Mouse (Mus musculus) midbrain, embryonic 11.5 days (tissue): ENCODE results near the gene Mknk1. TPM values are rescaled to one million over a fixed set of nuclear protein-coding genes. Genes with fewer than 3 reads are reported as not detected.

ENCODE experiments used
- ATAC-seq: fragments of 200-750 bp; cut with Nextera tagmentation; 2 replicates; pipeline ENCODE4 v1.8.0; 2017; ENCODE audit warnings: moderate TSS enrichment, moderate library complexity; ENCODE audit not compliant: low FRiP score
- DNase-seq: peaks from one replicate; pipeline ENCODE4 v3.0.0; 2015; ENCODE audit warnings: low spot score; ENCODE audit errors: missing footprints
- H3K27ac ChIP-seq: fragments of 300-500 bp; sonication (generic); 2 replicates; pipeline ENCODE4 v1.5.1; 2014; ENCODE audit warnings: low read depth, low read length
- H3K27me3 ChIP-seq: fragments of 300-500 bp; sonication (generic); 2 replicates; pipeline ENCODE4 v1.6.1; 2014; ENCODE audit warnings: mild to moderate bottlenecking, low read length, moderate library complexity, mixed read lengths; ENCODE audit not compliant: control insufficient read depth, insufficient read depth
- H3K36me3 ChIP-seq: fragments of 300-500 bp; sonication (generic); 2 replicates; pipeline ENCODE4 v1.6.1; 2014; ENCODE audit warnings: mild to moderate bottlenecking, low read length, moderate library complexity, mixed read lengths; ENCODE audit not compliant: control insufficient read depth, insufficient read depth
- H3K4me1 ChIP-seq: fragments of 300-500 bp; sonication (generic); 2 replicates; pipeline ENCODE4 v1.6.1; 2014; ENCODE audit warnings: low read length; ENCODE audit not compliant: control insufficient read depth, insufficient read depth
- H3K4me2 ChIP-seq: fragments of 300-500 bp; sonication (generic); 2 replicates; pipeline ENCODE4 v1.6.1; 2014; ENCODE audit warnings: mild to moderate bottlenecking, moderate library complexity
- H3K4me3 ChIP-seq: fragments of 300-500 bp; sonication (generic); 2 replicates; pipeline ENCODE4 v1.5.1; 2014; ENCODE audit warnings: low read depth, low read length
- H3K9ac ChIP-seq: fragments of 300-500 bp; sonication (generic); 2 replicates; pipeline ENCODE4 v1.6.1; 2014; ENCODE audit warnings: low read length
- H3K9me3 ChIP-seq: fragments of 300-500 bp; sonication (generic); 2 replicates; pipeline ENCODE4 v1.6.1; 2016; ENCODE audit warnings: low read length; ENCODE audit not compliant: control insufficient read depth
- WGBS: fragments of 180-500 bp; shearing (Covaris S2); extraction: QIAGEN DNeasy Blood & Tissue Kit; methylation state at CpG from one replicate; pipeline ENCODE4 v1.1.7; 2014; 5-methylcytosine and 5-hydroxymethylcytosine counted together
- polyA plus RNA-seq: library from polyadenylated mRNA; unstranded; fragments of >200 nt; fragmentation: Nextera tagmentation; extraction: Ambion mirVana; gene quantifications from 2 replicates; pipeline ENCODE4 v1.2.1, GENCODE M21; 2014

The Mknk1 gene
- polyA plus RNA-seq, 1 experiment from 2014 or later, result 17.9 TPM

- Histone ChIP-seq H3K27me3 (peaks cover 24% of the 10 kb centered on the region), H3K9me3 (no peaks in the 10 kb centered on the region)
- peak; percentile 17; the same call in 1 of the 2 replicates for ATAC-seq
Measured at GRCm38 (mm10) chr4:115890066-115890465, 51.1 kb downstream of the Mknk1 start.

GRCm38 (mm10) chr4:115890553-115890952 is 51.6 kb downstream of the Mknk1 start, which contains the start of gene 6430628N08Rik:
Gene 6430628N08Rik, plus strand, starts transcription at chr4:115890665.
- H3K9me3 ChIP-seq, result no peaks in the 10 kb centered on the region
- H3K9ac ChIP-seq, result peak within 1 kb of the TSS; percentile 55
- DNase-seq (peak; percentile 92), ATAC-seq (peak; percentile 53; the same call in 1 of the 2 replicates)
- peaks cover 10% of the 10 kb centered on the region for H3K4me1 ChIP-seq
- peak within 1 kb of the TSS; percentile 27 for H3K4me3 ChIP-seq
- no peak within 1 kb of the TSS for H3K27ac ChIP-seq
- under 1% methylated on average over 31 of the region's 31 CpGs for WGBS
- H3K4me2 ChIP-seq, result peak within 1 kb of the TSS; percentile 62
- H3K27me3 ChIP-seq, result peaks cover 24% of the 10 kb centered on the region
- H3K36me3 ChIP-seq, result no peaks in the 10 kb centered on the region

More at GRCm38 (mm10) chr4:115890066-115890465, 51.1 kb downstream of the Mknk1 start:
- no peak overlapping the region for H3K27ac ChIP-seq
- H3K9ac ChIP-seq, result peak overlapping the region; percentile 55
- H3K36me3 ChIP-seq, result no peaks in the 10 kb centered on the region
- peak overlapping the region; percentile 27 for H3K4me3 ChIP-seq
- DNase-seq, result peak; percentile 85
- 12% methylated on average over 6 of the region's 6 CpGs for WGBS
- peaks cover 10% of the 10 kb centered on the region for H3K4me1 ChIP-seq
- H3K4me2 ChIP-seq, result peak overlapping the region; percentile 62

DNA sequence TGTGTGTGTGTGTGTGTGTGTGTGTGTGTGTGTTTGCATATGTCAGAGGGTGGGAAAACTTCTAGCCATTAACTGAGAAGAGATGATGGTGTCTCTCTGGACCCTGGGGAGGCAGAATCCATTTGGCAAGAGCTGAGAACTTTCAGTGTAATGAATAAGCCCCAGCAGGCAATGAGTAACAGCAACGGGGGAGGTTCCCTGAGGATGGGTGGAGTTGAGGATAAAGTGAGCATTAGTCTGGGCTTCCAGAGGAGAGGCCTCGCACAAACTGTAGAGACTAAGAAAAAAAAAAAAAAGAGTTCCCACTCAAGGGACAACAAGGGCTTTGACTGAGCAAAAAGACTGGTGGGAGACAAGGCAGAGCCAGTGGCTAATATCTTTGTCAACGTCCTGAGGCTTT is 55.3 kb downstream of the Mknk1 start:
- Histone ChIP-seq H3K27me3 (peaks cover 44% of the 10 kb centered on the region), H3K9me3 (no peaks in the 10 kb centered on the region), H3K36me3 (no peaks in the 10 kb centered on the region), H3K4me3 (no peak overlapping the region), H3K4me1 (peaks cover 20% of the 10 kb centered on the region), H3K9ac (no peak overlapping the region), H3K27ac (no peak overlapping the region), H3K4me2 (no peak overlapping the region)
- ATAC-seq (no peak), DNase-seq (no peak)
- WGBS, result 16% methylated on average over 3 of the region's 3 CpGs

DNA sequence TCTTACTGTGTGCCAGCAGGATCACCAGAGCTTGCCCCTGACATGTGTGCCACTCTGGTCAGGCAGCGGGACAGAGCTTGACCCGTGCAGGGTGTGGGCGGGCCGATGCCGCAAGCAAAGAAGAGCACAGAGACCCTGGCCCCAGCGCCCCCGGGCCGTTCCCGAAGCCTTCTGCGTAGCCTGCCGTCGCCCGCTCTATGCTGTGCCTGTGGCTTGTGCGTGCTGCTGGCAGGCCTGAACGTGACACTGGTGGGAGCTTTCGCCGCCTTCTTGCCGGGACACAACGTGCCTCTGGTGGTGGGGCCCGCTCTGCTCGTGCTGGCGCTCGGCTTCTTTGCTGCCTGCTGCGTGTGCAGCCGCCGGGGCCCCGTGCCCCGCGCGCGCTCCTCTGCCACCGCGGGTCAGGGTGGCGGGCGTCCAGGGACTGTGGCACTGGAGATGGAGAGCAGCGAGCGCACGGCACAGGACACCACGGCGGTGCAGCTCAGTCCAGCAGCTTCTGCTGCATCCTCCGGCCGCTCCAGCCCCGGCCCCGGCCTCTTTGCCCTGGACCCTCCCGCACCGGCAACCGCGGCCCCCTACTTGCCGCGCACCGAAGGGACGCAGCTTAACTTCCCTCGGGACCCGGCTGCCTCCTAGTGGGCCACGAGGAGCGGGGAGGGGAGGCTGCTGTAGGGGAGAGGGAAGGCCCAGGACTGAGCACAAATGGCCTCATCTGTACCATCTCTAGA is 59.1 kb downstream of the Mknk1 start:
- Histone ChIP-seq H3K4me2 (peak overlapping the region; percentile 90), H3K27me3 (peaks cover 35% of the 10 kb centered on the region), H3K9ac (peak overlapping the region; percentile 70), H3K36me3 (no peaks in the 10 kb centered on the region), H3K27ac (no peak overlapping the region), H3K9me3 (no peaks in the 10 kb centered on the region), H3K4me1 (peaks cover 10% of the 10 kb centered on the region), H3K4me3 (peak overlapping the region; percentile 44)
- peak; percentile 81 for ATAC-seq
- DNase-seq, result peak; percentile 95
- under 1% methylated on average over 56 of the region's 56 CpGs for whole genome bisulfite sequencing

DNA sequence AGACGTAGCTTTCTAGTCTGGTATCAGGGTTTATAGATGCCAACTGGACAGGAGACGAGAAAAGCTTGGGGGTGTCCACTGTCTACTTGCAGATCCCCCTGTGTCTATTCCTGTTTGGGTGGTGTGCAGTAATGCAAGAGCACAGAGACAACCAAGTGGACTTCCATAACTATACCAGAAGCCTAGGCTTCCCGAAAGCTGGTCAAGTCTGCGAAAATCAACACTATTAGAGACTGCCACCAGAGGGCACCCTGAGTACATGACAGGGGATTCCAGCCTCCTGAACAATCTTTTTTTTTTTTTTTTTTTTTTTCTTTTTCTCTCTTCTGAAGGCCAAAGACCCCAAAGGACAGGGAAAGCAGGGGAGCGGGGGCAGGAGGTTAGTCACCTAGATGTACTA is 63.8 kb downstream of the Mknk1 start:
- no peaks in the 10 kb centered on the region for H3K36me3 ChIP-seq
- ATAC-seq, result no peak
- 19% methylated on average over 5 of the region's 5 CpGs for WGBS
- no peak overlapping the region for H3K4me2 ChIP-seq
- no peaks in the 10 kb centered on the region for H3K9me3 ChIP-seq
- no peak overlapping the region for H3K4me3 ChIP-seq
- H3K27me3 ChIP-seq, result peaks cover 36% of the 10 kb centered on the region
- no peak overlapping the region for H3K27ac ChIP-seq
- peak; percentile 98 for DNase-seq
- H3K4me1 ChIP-seq, result peaks cover 34% of the 10 kb centered on the region
- no peak overlapping the region for H3K9ac ChIP-seq

- peaks cover 38% of the 10 kb centered on the region for H3K4me1 ChIP-seq
- H3K27ac ChIP-seq, result no peak overlapping the region
- H3K27me3 ChIP-seq, result peaks cover 26% of the 10 kb centered on the region
- no peak overlapping the region for H3K4me3 ChIP-seq
- peak; percentile 57 for ATAC-seq
- H3K36me3 ChIP-seq, result no peaks in the 10 kb centered on the region
- 1% methylated on average over 12 of the region's 12 CpGs for WGBS
- no peak overlapping the region for H3K9ac ChIP-seq
- peak overlapping the region; percentile 11; the same call in 1 of the 2 replicates for H3K4me2 ChIP-seq
- DNase-seq, result no peak
- no peaks in the 10 kb centered on the region for H3K9me3 ChIP-seq
Measured at GRCm38 (mm10) chr4:115904375-115904774, 65.4 kb downstream of the Mknk1 start.

GRCm38 (mm10) chr4:115905701-115906100 is 66.7 kb downstream of the Mknk1 start:
- H3K36me3 ChIP-seq, result no peaks in the 10 kb centered on the region
- H3K27me3 ChIP-seq, result peaks cover 19% of the 10 kb centered on the region
- peaks cover 38% of the 10 kb centered on the region for H3K4me1 ChIP-seq
- H3K27ac ChIP-seq, result no peak overlapping the region; the same call in 1 of the 2 replicates
- ATAC-seq (peak; percentile 82), DNase-seq (peak; percentile 99)
- WGBS, result 3% methylated on average over 7 of the region's 7 CpGs
- H3K4me3 ChIP-seq, result no peak overlapping the region
- peak overlapping the region; percentile 6; the same call in 1 of the 2 replicates for H3K4me2 ChIP-seq
- no peaks in the 10 kb centered on the region for H3K9me3 ChIP-seq
- H3K9ac ChIP-seq, result no peak overlapping the region; the same call in 1 of the 2 replicates

GRCm38 (mm10) chr4:115906791-115907190 is 67.8 kb downstream of the Mknk1 start:
- peaks cover 48% of the 10 kb centered on the region for H3K4me1 ChIP-seq
- no peak overlapping the region for H3K27ac ChIP-seq
- H3K4me3 ChIP-seq, result no peak overlapping the region
- no peaks in the 10 kb centered on the region for H3K9me3 ChIP-seq
- 92% methylated on average over 3 of the region's 3 CpGs for WGBS
- DNase-seq (no peak), ATAC-seq (no peak)
- no peaks in the 10 kb centered on the region for H3K36me3 ChIP-seq
- H3K9ac ChIP-seq, result no peak overlapping the region
- H3K27me3 ChIP-seq, result peaks cover 19% of the 10 kb centered on the region
- H3K4me2 ChIP-seq, result no peak overlapping the region

DNA sequence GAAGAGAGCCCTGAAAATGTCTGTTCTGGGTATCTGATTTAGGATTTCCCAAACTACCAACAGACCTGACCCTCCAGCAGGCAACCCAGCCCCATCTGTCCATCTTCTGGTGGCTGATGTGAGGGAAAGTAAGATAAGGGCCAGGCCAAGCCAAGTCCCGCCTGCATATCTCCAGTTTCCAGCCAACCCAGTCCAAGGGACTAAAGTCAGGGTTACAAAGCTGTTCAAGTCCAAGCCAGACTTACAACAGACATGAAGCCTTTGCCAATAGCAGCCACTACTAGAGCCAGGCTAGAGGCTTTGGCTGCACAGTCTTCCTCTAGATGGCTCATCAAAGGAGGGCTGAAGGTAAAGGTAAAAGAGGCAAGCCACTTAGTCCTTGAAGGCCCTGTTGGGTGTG is 69.0 kb downstream of the Mknk1 start:
- no peak overlapping the region for H3K4me2 ChIP-seq
- H3K27ac ChIP-seq, result no peak overlapping the region
- no peak overlapping the region for H3K4me3 ChIP-seq
- H3K9ac ChIP-seq, result no peak overlapping the region
- no peaks in the 10 kb centered on the region for H3K9me3 ChIP-seq
- ATAC-seq (no peak), DNase-seq (no peak)
- H3K36me3 ChIP-seq, result no peaks in the 10 kb centered on the region
- WGBS, result 53% methylated on average over 1 of the region's 1 CpGs
- peaks cover 52% of the 10 kb centered on the region for H3K4me1 ChIP-seq
- H3K27me3 ChIP-seq, result peaks cover 15% of the 10 kb centered on the region
